Mouse (Mus musculus) MEL (cell line): ENCODE data around the gene Golga3. TPM values are rescaled to one million over a fixed set of nuclear protein-coding genes. Genes with fewer than 3 reads are reported as not detected.

Experiments
- DNase-seq: peaks from one replicate; pipeline ENCODE4 v3.0.0; 2011; ENCODE audit warnings: low read depth, low spot score
- H3K27ac ChIP-seq: 2 replicates; pipeline ENCODE4 v1.5.1; 2012; ENCODE audit warnings: low read depth, mild to moderate bottlenecking, control low read depth, low read length, moderate library complexity; ENCODE audit not compliant: control insufficient read depth
- H3K27me3 ChIP-seq, 2 experiments: fragments of 150-350 bp in 1 of 2; sonication (generic) in 1 of 2; 2 replicates each; pipeline ENCODE4 v1.6.1; 2012; ENCODE audit warnings: low read length in 2 of 2, mild to moderate bottlenecking in 2 of 2, improper control_type of control experiment in 1 of 2, moderate library complexity in 1 of 2; ENCODE audit not compliant: insufficient read depth in 2 of 2, control insufficient read depth in 1 of 2
- H3K36me3 ChIP-seq, 2 experiments: 2 replicates each; pipeline ENCODE4 v1.6.1; 2012 to 2014; ENCODE audit warnings: low read length in 2 of 2, improper control_type of control experiment in 1 of 2, inconsistent platforms in 1 of 2, mild to moderate bottlenecking in 1 of 2; ENCODE audit not compliant: insufficient read depth in 2 of 2, control insufficient read depth in 1 of 2
- H3K4me1 ChIP-seq, 2 experiments: fragments of 150-350 bp in 1 of 2; sonication (generic) in 1 of 2; 2 replicates each; pipeline ENCODE4 v1.6.1; 2012; ENCODE audit warnings: low read length in 2 of 2, improper control_type of control experiment in 1 of 2, mild to moderate bottlenecking in 1 of 2; ENCODE audit not compliant: insufficient read depth in 2 of 2, control insufficient read depth in 1 of 2
- H3K4me3 ChIP-seq, 2 experiments: fragments of 150-350 bp in 1 of 2; sonication (generic) in 1 of 2; 2 replicates each; pipeline ENCODE4 v1.5.1; 2012; ENCODE audit warnings: low read depth in 2 of 2, low read length in 2 of 2, mild to moderate bottlenecking in 2 of 2, moderate library complexity in 2 of 2, control low read depth in 1 of 2, improper control_type of control experiment in 1 of 2; ENCODE audit not compliant: control insufficient read depth in 1 of 2, insufficient read depth in 1 of 2
- H3K79me2 ChIP-seq: 2 replicates; pipeline ENCODE4 v1.6.1; 2012; ENCODE audit warnings: mild to moderate bottlenecking, low read length, moderate library complexity; ENCODE audit not compliant: control insufficient read depth, poor library complexity, insufficient read depth
- H3K9ac ChIP-seq: 2 replicates; pipeline ENCODE4 v1.6.1; 2012; ENCODE audit warnings: low read depth, mild to moderate bottlenecking, control low read depth, low read length, moderate library complexity; ENCODE audit not compliant: control insufficient read depth, poor library complexity, severe bottlenecking
- H3K9me3 ChIP-seq: fragments of 150-350 bp; sonication (generic); replicated peaks from 2 replicates; pipeline ENCODE4 v1.6.1; 2012; ENCODE audit warnings: mild to moderate bottlenecking, low read length, improper control_type of control experiment, moderate library complexity; ENCODE audit not compliant: insufficient read depth
- CHD1 ChIP-seq: IDR thresholded peaks from 2 replicates; pipeline ENCODE4 v1.6.1; 2012; ENCODE audit warnings: low read depth, mild to moderate bottlenecking, inconsistent platforms, low read length, improper control_type of control experiment
- CTCF ChIP-seq, 3 experiments: IDR thresholded peaks in 2 of 3; conservative IDR thresholded peaks in 1 of 3; 2 replicates each; pipeline ENCODE4 v1.5.1; 2011 to 2012; ENCODE audit warnings: low read length in 3 of 3, low read depth in 2 of 3, mild to moderate bottlenecking in 2 of 3, improper control_type of control experiment in 1 of 3, inconsistent platforms in 1 of 3, mixed read lengths in 1 of 3, moderate library complexity in 1 of 3; ENCODE audit not compliant: control insufficient read depth in 1 of 3, insufficient read depth in 1 of 3, poor library complexity in 1 of 3, severe bottlenecking in 1 of 3
- EP300 ChIP-seq, 2 experiments: IDR thresholded peaks; 2 replicates each; pipeline ENCODE4 v1.6.1; 2011; ENCODE audit warnings: improper control_type of control experiment in 2 of 2, low read length in 2 of 2, low read depth in 1 of 2, mild to moderate bottlenecking in 1 of 2
- MAFK ChIP-seq: IDR thresholded peaks from 2 replicates; pipeline ENCODE4 v1.6.1; 2011; ENCODE audit warnings: low read depth, mild to moderate bottlenecking, low read length, improper control_type of control experiment, borderline replicate concordance
- MAX ChIP-seq: IDR thresholded peaks from 2 replicates; pipeline ENCODE4 v1.6.1; 2011; ENCODE audit warnings: low read length, improper control_type of control experiment
- MAZ ChIP-seq: IDR thresholded peaks from 2 replicates; pipeline ENCODE4 v1.6.1; 2012; ENCODE audit warnings: low read depth, mild to moderate bottlenecking, inconsistent platforms, low read length, improper control_type of control experiment
- MYC ChIP-seq: IDR thresholded peaks from 2 replicates; pipeline ENCODE4 v1.6.1; 2011; ENCODE audit warnings: low read depth, mild to moderate bottlenecking, low read length, improper control_type of control experiment, moderate library complexity
- POLR2A ChIP-seq, 2 experiments: IDR thresholded peaks; 2 replicates each; pipeline ENCODE4 v1.6.1; 2011 to 2012; ENCODE audit warnings: low read length in 2 of 2, mild to moderate bottlenecking in 2 of 2, control low read depth in 1 of 2, improper control_type of control experiment in 1 of 2, low read depth in 1 of 2, moderate library complexity in 1 of 2; ENCODE audit not compliant: control insufficient read depth in 1 of 2, insufficient read depth in 1 of 2, poor library complexity in 1 of 2
- RAD21 ChIP-seq: IDR thresholded peaks from 2 replicates; pipeline ENCODE4 v1.6.1; 2011; ENCODE audit warnings: mild to moderate bottlenecking, low read depth, low read length, improper control_type of control experiment
- SMC3 ChIP-seq: IDR thresholded peaks from 2 replicates; pipeline ENCODE4 v1.6.1; 2011; ENCODE audit warnings: low read depth, low read length, improper control_type of control experiment
- TAL1 ChIP-seq: IDR thresholded peaks from 2 replicates; pipeline ENCODE4 v1.6.1; 2012; ENCODE audit warnings: mild to moderate bottlenecking, inconsistent platforms, low read length, moderate library complexity, mixed read lengths
- UBTF ChIP-seq: IDR thresholded peaks from 2 replicates; pipeline ENCODE4 v1.6.1; 2012; ENCODE audit warnings: low read depth, mild to moderate bottlenecking, inconsistent platforms, low read length, improper control_type of control experiment, moderate library complexity, borderline replicate concordance; ENCODE audit not compliant: insufficient read depth
- USF1 ChIP-seq: IDR thresholded peaks from 2 replicates; pipeline ENCODE4 v1.6.1; 2014; ENCODE audit warnings: low read depth, mild to moderate bottlenecking, inconsistent platforms, low read length, improper control_type of control experiment, moderate library complexity
- ZC3H11A ChIP-seq: IDR thresholded peaks from 2 replicates; pipeline ENCODE4 v1.6.1; 2012; ENCODE audit warnings: low read depth, mild to moderate bottlenecking, inconsistent platforms, low read length, improper control_type of control experiment
- ZKSCAN1 ChIP-seq: IDR thresholded peaks from 2 replicates; pipeline ENCODE4 v1.6.1; 2012; ENCODE audit warnings: low read depth, mild to moderate bottlenecking, inconsistent platforms, low read length, improper control_type of control experiment, moderate library complexity
- ZMIZ1 ChIP-seq: IDR thresholded peaks from 2 replicates; pipeline ENCODE4 v1.6.1; 2012; ENCODE audit warnings: low read depth, mild to moderate bottlenecking, inconsistent platforms, low read length, improper control_type of control experiment, moderate library complexity
- polyA plus RNA-seq, 2 experiments: library from polyadenylated mRNA; stranded (reverse) in 1 of 2; unstranded in 1 of 2; fragments of >175 nt in 1 of 2; fragments of >200 nt in 1 of 2; gene quantifications; 2 replicates each; pipeline versions ENCODE4 v1.2.1 to v1.2.4; 2012; ENCODE audit warnings: low replicate concordance in 2 of 2, low read depth in 1 of 2; ENCODE audit not compliant: insufficient read length in 2 of 2, insufficient read depth in 1 of 2, missing spikeins in 1 of 2
- total RNA-seq: library from RNA; depleted of rRNA; stranded (reverse); fragments of 300-350 nt; gene quantifications from 2 replicates; pipeline ENCODE4 v1.2.3, GENCODE M21; 2012

Golga3 gene
- total and polyA plus RNA-seq, 3 experiments = 17.4 to 80.3 (median 21.7) TPM

- Histone ChIP-seq H3K27me3 (no peaks in the 10 kb centered on the region), H3K9ac (no peak overlapping the region), H3K4me3 (no peak overlapping the region), H3K36me3 (peaks cover 7 to 8% of the 10 kb centered on the region in 2 experiments), H3K27ac (no peak overlapping the region), H3K9me3 (no peaks in the 10 kb centered on the region), H3K79me2 (peaks cover 14% of the 10 kb centered on the region), H3K4me1 (peaks cover 10% of the 10 kb centered on the region in 2 experiments)
- no peak for TF ChIP-seq ZMIZ1
- TF ChIP-seq TAL1 = no peak
- TF ChIP-seq SMC3 = no peak
- no peak for TF ChIP-seq MAX
- no peak for TF ChIP-seq USF1
- TF ChIP-seq UBTF = no peak
- no peak for TF ChIP-seq EP300 (IDR thresholded peaks at IDR 0.05; ENCODE audit: low read depth in 1 of 2, low read length in 2 of 2)
- TF ChIP-seq ZC3H11A = no peak
- no peak for TF ChIP-seq MYC
- TF ChIP-seq MAFK = no peak
- TF ChIP-seq CHD1 = no peak
- no peak for TF ChIP-seq ZKSCAN1
- DNase-seq = no peak
Measured at GRCm38 (mm10) chr5:110181716-110182115, 5.2 kb downstream of the Golga3 start.

GRCm38 (mm10) chr5:110203164-110203895, 26.8 kb downstream of the Golga3 start:
- Histone ChIP-seq H3K4me3 (no peak overlapping the region), H3K9ac (no peak overlapping the region), H3K9me3 (no peaks in the 10 kb centered on the region), H3K27me3 (no peaks in the 10 kb centered on the region)
- peak; percentile 37 for DNase-seq
- TF ChIP-seq RAD21 (peak; percentile 44), MAZ (no peak), POLR2A (IDR thresholded peaks at IDR 0.05; ENCODE audit: control insufficient read depth in 1 of 2, insufficient read depth in 1 of 2, low read depth in 1 of 2, low read length in 2 of 2, poor library complexity in 1 of 2) (no peak), SMC3 (peak; percentile 26; the same call in 1 of the 2 replicates), CTCF (IDR thresholded peaks at IDR 0.05 in 2 of 3, conservative IDR thresholded peaks at IDR 0.05 in 1 of 3; ENCODE audit: control insufficient read depth in 1 of 3, insufficient read depth in 1 of 3, low read depth in 2 of 3, low read length in 3 of 3, poor library complexity in 1 of 3, severe bottlenecking in 1 of 3) (peak; percentile 43 to 62 (median 44)), CHD1 (no peak)
- TF ChIP-seq, all 39 proteins: peak for 3
- Histone ChIP-seq H3K4me1 (no peaks in the 10 kb centered on the region), H3K27ac (no peak overlapping the region), H3K79me2 (no peaks in the 10 kb centered on the region), H3K36me3 (peaks cover 0 to 5% of the 10 kb centered on the region in 2 experiments; a peak in 2 of 4 replicates)
